Mouse (Mus musculus) heart, adult 2 months (tissue): Measurements from ENCODE around the gene Slc43a1. TPM values are rescaled to one million over a fixed set of nuclear protein-coding genes. Genes with fewer than 3 reads are reported as not detected.

Source experiments
- DNase-seq, 2 experiments: peaks; one replicate each; pipeline ENCODE4 v3.0.0; 2021
- H3K27ac ChIP-seq: fragments of 200-600 bp; 2 replicates; pipeline ENCODE4 v1.8.1; 2022
- H3K27me3 ChIP-seq: fragments of 200-500 bp; 2 replicates; pipeline ENCODE4 v1.6.1; 2012; ENCODE audit warnings: mild to moderate bottlenecking, low read length, inconsistent platforms, mixed read lengths; ENCODE audit not compliant: control insufficient read depth, insufficient read depth
- H3K36me3 ChIP-seq: fragments of 200-500 bp; 2 replicates; pipeline ENCODE4 v1.6.1; 2012; ENCODE audit warnings: low read length, inconsistent platforms; ENCODE audit not compliant: control insufficient read depth, insufficient read depth
- H3K4me1 ChIP-seq: fragments of 200-500 bp; 2 replicates; pipeline ENCODE4 v1.6.1; 2011; ENCODE audit warnings: low read length; ENCODE audit not compliant: control insufficient read depth, insufficient read depth
- H3K4me3 ChIP-seq: fragments of 200-600 bp; 2 replicates; pipeline ENCODE4 v1.8.1; 2022
- H3K79me2 ChIP-seq: fragments of 200-500 bp; replicated peaks from 2 replicates; pipeline ENCODE4 v1.6.1; 2012; ENCODE audit warnings: mild to moderate bottlenecking, inconsistent platforms, low read length, moderate library complexity, mixed read lengths; ENCODE audit not compliant: control insufficient read depth, insufficient read depth
- H3K9ac ChIP-seq: fragments of 200-500 bp; 2 replicates; pipeline ENCODE4 v1.6.1; 2012; ENCODE audit warnings: low read depth, mild to moderate bottlenecking, control low read depth, inconsistent platforms, low read length, mixed read lengths
- CTCF ChIP-seq: fragments of 200-600 bp; IDR thresholded peaks from 2 replicates; pipeline ENCODE4 v1.8.1; 2022; ENCODE audit warnings: antibody characterized with exemption, mild to moderate bottlenecking, moderate library complexity
- EP300 ChIP-seq: fragments of 200-500 bp; IDR thresholded peaks from 2 replicates; pipeline ENCODE4 v1.6.1; 2011; ENCODE audit warnings: low read depth, low read length, control low read depth; ENCODE audit not compliant: insufficient read depth
- POLR2A ChIP-seq: fragments of 200-500 bp; IDR thresholded peaks from 2 replicates; pipeline ENCODE4 v1.6.1; 2011; ENCODE audit warnings: mild to moderate bottlenecking, low read depth, low read length, control low read depth; ENCODE audit not compliant: insufficient read depth
- WGBS: fragments of 180-500 bp; shearing (Covaris S2); methylation state at CpG from one replicate; pipeline ENCODE4 v1.1.7; 2018; 5-methylcytosine and 5-hydroxymethylcytosine counted together
- intact Hi-C: fragments of 180-260 bp; cut with DNase I; formaldehyde crosslinking; loops from one replicate; pipeline ENCODE4 v1.15.1; 2025
- polyA plus RNA-seq: library from polyadenylated mRNA; depleted of rRNA; stranded (reverse); fragments of >200 nt; gene quantifications from 2 replicates; pipeline ENCODE4 v1.2.3, GENCODE M21; 2012
- total RNA-seq, 2 experiments: library from RNA; stranded (reverse); gene quantifications; 2 replicates each; pipeline ENCODE4 v1.2.3; 2021

The Slc43a1 gene
- total and polyA plus RNA-seq, 3 experiments: 2.1 to 3.7 (median 2.3) TPM

DNA sequence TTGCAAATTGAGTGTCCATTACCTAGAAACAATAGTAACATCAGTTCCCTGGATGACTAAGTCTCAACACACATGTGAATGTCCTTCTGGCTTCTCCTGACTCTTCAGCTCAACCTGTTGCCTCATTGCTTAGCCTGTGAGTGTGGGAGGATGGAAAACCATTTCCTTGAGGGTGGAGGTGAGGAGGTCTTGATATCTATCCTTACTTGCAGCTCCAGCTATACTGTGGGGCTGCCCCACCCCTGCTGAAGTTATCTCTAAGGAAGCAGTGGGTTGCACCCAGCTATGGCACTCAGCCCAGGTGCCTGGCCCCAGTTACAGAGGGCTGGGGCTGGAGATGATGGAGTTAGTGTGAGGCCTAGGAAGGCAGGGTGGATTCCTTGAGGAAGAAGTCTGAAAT lies 3.3 kb downstream of the Slc43a1 start:
- Histone ChIP-seq H3K4me3 (no peak overlapping the region), H3K27ac (no peak overlapping the region), H3K36me3 (no peaks in the 10 kb centered on the region), H3K4me1 (no peaks in the 10 kb centered on the region; the same call in 1 of the 2 replicates), H3K27me3 (peaks cover 4% of the 10 kb centered on the region; the same call in 1 of the 2 replicates), H3K9ac (no peak overlapping the region), H3K79me2 (no peaks in the 10 kb centered on the region)
- no peak for TF ChIP-seq EP300
- no peak for TF ChIP-seq POLR2A
- TF ChIP-seq CTCF: no peak
- peak in 1 of 2 experiments; percentile 21 for DNase-seq
- intact Hi-C loops: no loop called here

DNA sequence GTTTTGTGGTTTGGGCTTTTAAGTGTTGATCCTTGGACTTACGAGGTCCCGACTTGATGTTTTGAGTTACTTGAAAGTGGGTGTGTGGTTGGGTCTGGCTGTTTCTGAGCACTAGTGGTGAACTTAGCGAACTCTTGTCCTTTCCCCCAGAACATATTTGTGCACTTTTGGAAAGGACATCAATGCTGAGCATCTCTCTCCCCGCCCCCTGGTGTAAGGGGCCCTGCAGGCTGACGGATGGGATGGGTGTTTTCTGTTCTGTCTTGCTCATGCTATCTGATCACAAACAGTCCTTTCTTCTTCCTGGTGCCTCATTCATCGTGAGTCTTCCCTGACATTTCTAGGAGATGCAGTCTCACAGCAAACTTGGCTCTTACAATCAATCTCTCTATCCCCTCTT lies 5.0 kb downstream of the Slc43a1 start:
- Histone ChIP-seq H3K4me1 (no peaks in the 10 kb centered on the region; the same call in 1 of the 2 replicates), H3K36me3 (no peaks in the 10 kb centered on the region)
- 82% methylated on average over 6 of the region's 6 CpGs for whole genome bisulfite sequencing

DNA sequence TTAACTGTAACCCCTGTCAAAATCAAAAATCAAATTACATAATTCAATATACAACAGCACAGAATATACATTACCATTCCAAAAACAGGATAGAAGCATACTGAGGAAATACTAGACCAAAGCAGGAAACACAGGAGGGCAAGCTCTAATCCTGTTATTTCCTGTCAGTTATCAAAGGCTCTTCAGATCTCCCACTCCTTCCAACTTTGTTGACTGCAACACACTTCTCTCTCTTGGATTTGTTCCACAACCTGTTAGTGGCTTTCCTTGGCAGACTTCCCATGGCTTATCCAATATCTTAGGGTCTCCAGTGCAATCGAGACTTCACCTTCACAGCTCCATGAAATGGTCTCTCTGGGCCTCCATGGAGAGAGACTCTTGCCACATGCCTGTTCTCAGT lies 6.6 kb downstream of the Slc43a1 start:
- no peak for DNase-seq
- 16% methylated on average over 1 of the region's 1 CpGs for WGBS

More for the DNA sequence above, 5.0 kb downstream of the Slc43a1 start:
- Histone ChIP-seq H3K9ac (no peak overlapping the region), H3K27me3 (peaks cover 4% of the 10 kb centered on the region; the same call in 1 of the 2 replicates), H3K4me3 (no peak overlapping the region), H3K27ac (no peak overlapping the region), H3K79me2 (no peaks in the 10 kb centered on the region)
- TF ChIP-seq CTCF (no peak), EP300 (no peak), POLR2A (no peak)
- intact Hi-C loops: no loop called here
- no peak for DNase-seq

DNA sequence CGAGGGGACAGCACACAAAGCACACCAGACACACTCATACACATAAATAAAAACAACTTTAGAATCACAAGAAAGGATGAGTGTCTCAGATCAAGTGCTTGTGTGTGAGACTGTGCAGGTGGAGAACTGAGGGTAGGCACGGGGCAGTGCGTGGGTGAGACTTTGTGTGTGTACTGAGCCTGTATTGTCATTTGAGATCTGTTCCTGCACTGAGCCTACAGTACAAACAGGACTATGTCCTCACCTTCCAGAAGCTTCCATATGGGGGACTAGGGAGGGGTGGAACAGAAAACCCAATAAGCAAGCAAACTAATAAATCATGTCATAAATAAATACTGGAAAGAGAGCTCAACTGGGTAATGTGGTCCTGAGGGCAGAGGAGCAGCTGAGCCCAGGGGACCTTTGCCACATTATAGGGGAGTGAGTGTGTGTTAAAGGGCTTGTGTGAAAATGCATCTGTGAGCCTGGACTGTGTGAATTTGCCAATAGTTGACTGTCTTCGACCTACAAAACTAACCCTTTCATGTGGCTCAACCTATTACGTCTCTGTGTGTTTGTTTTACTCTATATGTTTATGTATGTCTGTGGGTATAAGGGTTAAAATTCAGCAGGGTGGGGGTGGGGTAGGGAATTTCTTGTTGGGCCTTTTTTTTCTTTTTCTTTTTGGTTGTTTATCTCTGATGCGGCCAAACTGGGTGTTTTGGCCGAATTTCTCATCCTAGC lies 11.9 kb downstream of the Slc43a1 start:
- Histone ChIP-seq H3K27me3 (no peaks in the 10 kb centered on the region), H3K79me2 (no peaks in the 10 kb centered on the region), H3K9ac (no peak overlapping the region), H3K4me3 (no peak overlapping the region), H3K4me1 (peaks cover 1% of the 10 kb centered on the region; the same call in 1 of the 2 replicates), H3K36me3 (no peaks in the 10 kb centered on the region), H3K27ac (peak overlapping the region; percentile 37)
- intact Hi-C loops: no loop called here
- no peak for TF ChIP-seq CTCF
- no peak for TF ChIP-seq POLR2A
- no peak for TF ChIP-seq EP300
- 68% methylated on average over 7 of the region's 7 CpGs for WGBS
- no peak for DNase-seq

More for the DNA sequence above, 6.6 kb downstream of the Slc43a1 start:
- TF ChIP-seq EP300: no peak
- no peak for TF ChIP-seq CTCF
- TF ChIP-seq POLR2A: no peak
- intact Hi-C loops: no loop called here
- Histone ChIP-seq H3K27me3 (no peaks in the 10 kb centered on the region; the same call in 1 of the 2 replicates), H3K9ac (no peak overlapping the region), H3K4me3 (no peak overlapping the region), H3K4me1 (no peaks in the 10 kb centered on the region; the same call in 1 of the 2 replicates), H3K79me2 (no peaks in the 10 kb centered on the region), H3K36me3 (no peaks in the 10 kb centered on the region), H3K27ac (no peak overlapping the region)

DNA sequence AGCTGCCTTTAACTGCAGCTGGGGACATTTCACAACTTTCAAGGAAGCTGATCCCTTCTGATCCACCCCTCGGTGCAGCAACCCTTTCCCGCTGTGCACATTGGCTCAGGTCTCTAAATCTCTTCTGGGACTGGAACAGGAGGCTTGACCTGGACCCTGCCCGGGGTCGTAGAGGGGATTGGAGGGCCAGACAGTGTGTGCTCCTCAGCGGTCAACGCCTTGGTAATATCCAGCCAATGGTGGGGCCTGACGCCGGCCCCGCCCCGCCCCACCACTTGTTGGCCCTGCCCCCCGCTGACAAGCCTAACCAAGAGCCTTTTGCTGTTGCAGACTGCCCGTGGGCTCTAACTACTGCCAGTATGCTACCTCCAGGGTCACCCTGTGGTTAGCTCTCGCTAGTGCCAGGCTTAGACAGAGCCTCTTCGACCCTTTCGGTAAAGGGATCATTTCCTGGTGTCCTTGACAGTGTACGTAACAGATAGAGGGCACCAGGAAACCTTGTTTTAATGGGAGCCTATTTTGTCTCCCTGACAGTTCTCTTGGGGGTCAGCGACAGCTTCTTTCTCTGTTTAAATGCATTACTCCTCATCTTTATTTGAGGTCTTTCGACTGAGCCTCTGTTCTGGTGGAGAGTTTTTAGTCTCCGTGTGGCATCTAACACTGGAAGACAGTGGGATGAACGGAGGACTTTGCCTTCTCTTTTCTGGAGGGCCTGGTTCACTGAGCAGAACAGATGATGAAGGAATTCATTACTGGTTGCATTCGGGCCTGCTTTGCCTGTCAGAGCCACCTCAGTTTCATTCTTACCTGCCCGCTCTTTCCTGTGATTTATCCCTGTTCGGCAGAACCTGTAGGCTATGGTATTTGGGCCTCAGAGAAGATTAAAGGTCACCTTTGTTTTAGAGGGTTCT lies 12.7 kb downstream of the Slc43a1 start:
- Histone ChIP-seq H3K79me2 (no peaks in the 10 kb centered on the region), H3K4me1 (peaks cover 1% of the 10 kb centered on the region; the same call in 1 of the 2 replicates), H3K36me3 (no peaks in the 10 kb centered on the region), H3K27me3 (no peaks in the 10 kb centered on the region), H3K9ac (no peak overlapping the region; the same call in 1 of the 2 replicates), H3K4me3 (no peak overlapping the region), H3K27ac (peak overlapping the region; percentile 37)
- WGBS: 52% methylated on average over 23 of the region's 23 CpGs
- DNase-seq: peak; percentile 75 to 84
- TF ChIP-seq POLR2A: peak; percentile 37; the same call in 1 of the 2 replicates
- TF ChIP-seq EP300: no peak
- intact Hi-C loops: no loop called here

DNA sequence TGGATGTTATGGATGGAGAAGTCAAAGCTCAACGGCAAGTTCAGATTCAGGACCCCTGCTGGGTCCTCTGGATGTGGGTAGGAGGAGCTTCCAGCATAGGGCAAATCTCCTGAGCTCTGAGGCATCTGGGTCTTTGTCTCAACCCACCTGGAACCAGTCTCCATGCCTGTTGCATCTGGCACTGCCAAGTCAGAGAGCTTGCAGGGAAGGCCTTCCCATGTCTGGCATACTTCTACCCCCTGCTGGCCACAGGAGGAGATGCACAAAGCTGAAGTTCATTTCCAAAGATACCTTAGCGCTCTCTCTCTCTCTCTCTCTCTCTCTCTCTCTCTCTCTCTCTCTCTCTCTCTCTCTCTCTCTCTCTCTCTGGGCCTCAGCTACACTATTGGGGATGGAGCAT lies 17.1 kb downstream of the Slc43a1 start:
- 56% methylated on average over 2 of the region's 2 CpGs for WGBS
- Histone ChIP-seq H3K9ac (no peak overlapping the region), H3K27ac (no peak overlapping the region), H3K4me3 (no peak overlapping the region), H3K36me3 (no peaks in the 10 kb centered on the region), H3K4me1 (peaks cover 1% of the 10 kb centered on the region; the same call in 1 of the 2 replicates), H3K79me2 (no peaks in the 10 kb centered on the region), H3K27me3 (no peaks in the 10 kb centered on the region)
- TF ChIP-seq POLR2A (no peak), EP300 (peak; percentile 69; the same call in 1 of the 2 replicates), CTCF (peak; percentile 74)
- DNase-seq: peak; percentile 40 to 63
- intact Hi-C loops: loop anchor here (1.0 kb wide), 1 partner anchor 24 kb away; no protein-coding TSS in a partner anchor
